Mouse (Mus musculus): Measurements from ENCODE around the gene Gng5. TPM values are rescaled to one million over a fixed set of nuclear protein-coding genes. Genes with fewer than 3 reads are reported as not detected.

Gene Gng5
- polyA plus RNA-seq (2012; rRNA removed), result 79.7 and 97.3 TPM in 2 replicates

- Histone ChIP-seq H3K4me1 (ENCODE audit: control insufficient read depth, insufficient read depth, low read length) (no peaks in the 10 kb centered on the region; the same call in 1 of the 2 replicates), H3K27ac (ENCODE audit: insufficient read depth, low read length) (peak within 1 kb of the TSS; percentile 96), H3K4me3 (ENCODE audit: insufficient read depth, low read length) (peak within 1 kb of the TSS; percentile 94)
- TF ChIP-seq POLR2A (IDR thresholded peaks at IDR 0.05; ENCODE audit: extremely low read depth, insufficient read depth, low read length) (no peak), CTCF (IDR thresholded peaks at IDR 0.05; ENCODE audit: extremely low read depth, insufficient read depth, low read length) (no peak)
These were observed at the start of gene Gng5, which contains the start of gene Spata1 for GRCm38 (mm10) chr3:146499431-146500002. TSS of gene Gng5 (plus strand) at chr3:146499807. TSS of gene Spata1 (minus strand) at chr3:146499753.

- peak overlapping the region; percentile 54 for H3K27ac ChIP-seq (ENCODE audit: insufficient read depth, low read length)
- TF ChIP-seq POLR2A (IDR thresholded peaks at IDR 0.05; ENCODE audit: extremely low read depth, insufficient read depth, low read length) (peak; percentile 98), CTCF (IDR thresholded peaks at IDR 0.05; ENCODE audit: extremely low read depth, insufficient read depth, low read length) (no peak)
- peak overlapping the region; percentile 73 for H3K4me3 ChIP-seq (ENCODE audit: insufficient read depth, low read length)
These were observed 49.2 kb upstream of the Gng5 start for GRCm38 (mm10) chr3:146450371-146450841.

GRCm38 (mm10) chr3:146451375-146451774, 48.2 kb upstream of the Gng5 start:
- no peak overlapping the region for H3K27ac ChIP-seq (ENCODE audit: insufficient read depth, low read length)
- no peak for TF ChIP-seq CTCF (IDR thresholded peaks at IDR 0.05; ENCODE audit: extremely low read depth, insufficient read depth, low read length)
- no peak for TF ChIP-seq POLR2A (IDR thresholded peaks at IDR 0.05; ENCODE audit: extremely low read depth, insufficient read depth, low read length)
- no peaks in the 10 kb centered on the region for H3K4me1 ChIP-seq (ENCODE audit: control insufficient read depth, insufficient read depth, low read length)
- H3K4me3 ChIP-seq (ENCODE audit: insufficient read depth, low read length), result no peak overlapping the region

More at GRCm38 (mm10) chr3:146450371-146450841, 49.2 kb upstream of the Gng5 start:
- H3K4me1 ChIP-seq (ENCODE audit: control insufficient read depth, insufficient read depth, low read length), result no peaks in the 10 kb centered on the region

GRCm38 (mm10) chr3:146462939-146463338, 36.7 kb upstream of the Gng5 start:
- no peak for TF ChIP-seq CTCF (IDR thresholded peaks at IDR 0.05; ENCODE audit: extremely low read depth, insufficient read depth, low read length)
- Histone ChIP-seq H3K27ac (ENCODE audit: insufficient read depth, low read length) (no peak overlapping the region), H3K4me3 (ENCODE audit: insufficient read depth, low read length) (no peak overlapping the region), H3K4me1 (ENCODE audit: control insufficient read depth, insufficient read depth, low read length) (no peaks in the 10 kb centered on the region)

GRCm38 (mm10) chr3:146469226-146469625, 30.4 kb upstream of the Gng5 start:
- TF ChIP-seq POLR2A (IDR thresholded peaks at IDR 0.05; ENCODE audit: extremely low read depth, insufficient read depth, low read length) (no peak), CTCF (IDR thresholded peaks at IDR 0.05; ENCODE audit: extremely low read depth, insufficient read depth, low read length) (no peak)
- H3K4me3 ChIP-seq (ENCODE audit: insufficient read depth, low read length), result no peak overlapping the region
- no peak overlapping the region for H3K27ac ChIP-seq (ENCODE audit: insufficient read depth, low read length)

GRCm38 (mm10) chr3:146472657-146473056, 26.9 kb upstream of the Gng5 start:
- Histone ChIP-seq H3K27ac (ENCODE audit: insufficient read depth, low read length) (no peak overlapping the region), H3K4me1 (ENCODE audit: control insufficient read depth, insufficient read depth, low read length) (no peaks in the 10 kb centered on the region), H3K4me3 (ENCODE audit: insufficient read depth, low read length) (no peak overlapping the region)
- TF ChIP-seq CTCF (IDR thresholded peaks at IDR 0.05; ENCODE audit: extremely low read depth, insufficient read depth, low read length), result no peak
- no peak for TF ChIP-seq POLR2A (IDR thresholded peaks at IDR 0.05; ENCODE audit: extremely low read depth, insufficient read depth, low read length)

More at GRCm38 (mm10) chr3:146469226-146469625, 30.4 kb upstream of the Gng5 start:
- no peaks in the 10 kb centered on the region for H3K4me1 ChIP-seq (ENCODE audit: control insufficient read depth, insufficient read depth, low read length)

GRCm38 (mm10) chr3:146473741-146474140, 25.9 kb upstream of the Gng5 start:
- H3K4me3 ChIP-seq (ENCODE audit: insufficient read depth, low read length), result no peak overlapping the region
- H3K4me1 ChIP-seq (ENCODE audit: control insufficient read depth, insufficient read depth, low read length), result no peaks in the 10 kb centered on the region
- TF ChIP-seq CTCF (IDR thresholded peaks at IDR 0.05; ENCODE audit: extremely low read depth, insufficient read depth, low read length) (no peak), POLR2A (IDR thresholded peaks at IDR 0.05; ENCODE audit: extremely low read depth, insufficient read depth, low read length) (no peak)
- no peak overlapping the region for H3K27ac ChIP-seq (ENCODE audit: insufficient read depth, low read length)

GRCm38 (mm10) chr3:146474428-146474827, 25.2 kb upstream of the Gng5 start:
- TF ChIP-seq POLR2A (IDR thresholded peaks at IDR 0.05; ENCODE audit: extremely low read depth, insufficient read depth, low read length), result no peak
- no peak for TF ChIP-seq CTCF (IDR thresholded peaks at IDR 0.05; ENCODE audit: extremely low read depth, insufficient read depth, low read length)

GRCm38 (mm10) chr3:146482044-146482443, 17.6 kb upstream of the Gng5 start:
- H3K4me3 ChIP-seq (ENCODE audit: insufficient read depth, low read length), result no peak overlapping the region
- H3K27ac ChIP-seq (ENCODE audit: insufficient read depth, low read length), result no peak overlapping the region
- TF ChIP-seq CTCF (IDR thresholded peaks at IDR 0.05; ENCODE audit: extremely low read depth, insufficient read depth, low read length), result no peak
- no peak for TF ChIP-seq POLR2A (IDR thresholded peaks at IDR 0.05; ENCODE audit: extremely low read depth, insufficient read depth, low read length)
- H3K4me1 ChIP-seq (ENCODE audit: control insufficient read depth, insufficient read depth, low read length), result no peaks in the 10 kb centered on the region

More at GRCm38 (mm10) chr3:146474428-146474827, 25.2 kb upstream of the Gng5 start:
- Histone ChIP-seq H3K27ac (ENCODE audit: insufficient read depth, low read length) (no peak overlapping the region), H3K4me3 (ENCODE audit: insufficient read depth, low read length) (no peak overlapping the region), H3K4me1 (ENCODE audit: control insufficient read depth, insufficient read depth, low read length) (no peaks in the 10 kb centered on the region)

- Histone ChIP-seq H3K27ac (ENCODE audit: insufficient read depth, low read length) (no peak overlapping the region), H3K4me3 (ENCODE audit: insufficient read depth, low read length) (no peak overlapping the region), H3K4me1 (ENCODE audit: control insufficient read depth, insufficient read depth, low read length) (no peaks in the 10 kb centered on the region)
- TF ChIP-seq CTCF (IDR thresholded peaks at IDR 0.05; ENCODE audit: extremely low read depth, insufficient read depth, low read length), result no peak
- no peak for TF ChIP-seq POLR2A (IDR thresholded peaks at IDR 0.05; ENCODE audit: extremely low read depth, insufficient read depth, low read length)
These were observed 13.1 kb upstream of the Gng5 start for GRCm38 (mm10) chr3:146486464-146486863.

Data from cortical plate, adult 2 months (tissue).